Mouse (Mus musculus) embryonic fibroblast, embryonic 13.5 days (primary cell): ENCODE data around the gene Ankrd13a. TPM values are rescaled to one million over a fixed set of nuclear protein-coding genes. Genes with fewer than 3 reads are reported as not detected.
"Not testable (repeated sequence)": the region's sequence is repeated elsewhere in the genome, so short reads cannot be mapped to it uniquely, and the experiment has no call there.

ENCODE experiments used
- H3K27ac ChIP-seq: 2 replicates; pipeline ENCODE4 v1.5.1; 2012; ENCODE audit warnings: low read length, control low read depth, inconsistent platforms; ENCODE audit not compliant: insufficient read depth
- H3K4me1 ChIP-seq: 2 replicates; pipeline ENCODE4 v1.6.1; 2011; ENCODE audit warnings: low read length; ENCODE audit not compliant: control insufficient read depth, insufficient read depth
- H3K4me3 ChIP-seq: 2 replicates; pipeline ENCODE4 v1.5.1; 2011; ENCODE audit warnings: mild to moderate bottlenecking, control low read depth, low read length; ENCODE audit not compliant: insufficient read depth
- CTCF ChIP-seq: IDR thresholded peaks from 2 replicates; pipeline ENCODE4 v1.5.1; 2011; ENCODE audit warnings: mild to moderate bottlenecking, control low read depth, low read length, moderate library complexity, borderline replicate concordance; ENCODE audit not compliant: insufficient read depth
- POLR2A ChIP-seq: IDR thresholded peaks from 2 replicates; pipeline ENCODE4 v1.6.1; 2011; ENCODE audit warnings: low read depth, mild to moderate bottlenecking, control low read depth, low read length, moderate library complexity
- polyA plus RNA-seq: library from polyadenylated mRNA; stranded (reverse); fragments of >200 nt; gene quantifications from 2 replicates; pipeline ENCODE4 v1.2.4, GENCODE M21; 2011; ENCODE audit warnings: low read depth; ENCODE audit not compliant: missing spikeins, insufficient read length

The Ankrd13a gene
- polyA plus RNA-seq, 1 experiment = 85.8 TPM

- Histone ChIP-seq H3K27ac (no peak overlapping the region), H3K4me1 (no peaks in the 10 kb centered on the region), H3K4me3 (no peak overlapping the region)
- TF ChIP-seq POLR2A (no peak), CTCF (peak; percentile 62; the same call in 1 of the 2 replicates)
These were observed 49.7 kb downstream of the Ankrd13a start for GRCm38 (mm10) chr5:114824197-114824596.

GRCm38 (mm10) chr5:114825978-114826691 lies 51.7 kb downstream of the Ankrd13a start:
- TF ChIP-seq POLR2A (peak; percentile 50; the same call in 1 of the 2 replicates), CTCF (no peak)
- H3K4me1 ChIP-seq = no peaks in the 10 kb centered on the region
- H3K4me3 ChIP-seq = peak overlapping the region; percentile 17
- no peak overlapping the region for H3K27ac ChIP-seq

- TF ChIP-seq CTCF (no peak), POLR2A (no peak)
- Histone ChIP-seq H3K27ac (no peak overlapping the region), H3K4me1 (no peaks in the 10 kb centered on the region), H3K4me3 (no peak overlapping the region)
These were observed 53.0 kb downstream of the Ankrd13a start for GRCm38 (mm10) chr5:114827427-114827826.

GRCm38 (mm10) chr5:114829740-114830139 lies 55.3 kb downstream of the Ankrd13a start:
- Histone ChIP-seq H3K4me1 (no peaks in the 10 kb centered on the region), H3K4me3 (no peak overlapping the region), H3K27ac (no peak overlapping the region)
- TF ChIP-seq POLR2A (no peak), CTCF (no peak)

- H3K4me3 ChIP-seq = no peak overlapping the region
- no peaks in the 10 kb centered on the region for H3K4me1 ChIP-seq
- no peak overlapping the region for H3K27ac ChIP-seq
- no peak for TF ChIP-seq POLR2A
- TF ChIP-seq CTCF = no peak
These were observed 62.4 kb downstream of the Ankrd13a start for GRCm38 (mm10) chr5:114836886-114837285.

GRCm38 (mm10) chr5:114840481-114840880 lies 66.0 kb downstream of the Ankrd13a start:
- H3K4me3 ChIP-seq, H3K27ac ChIP-seq, H3K4me1 ChIP-seq: not testable (repeated sequence)

GRCm38 (mm10) chr5:114842155-114842554 lies 67.7 kb downstream of the Ankrd13a start:
- not testable (repeated sequence) for H3K4me3 ChIP-seq, H3K4me1 ChIP-seq, H3K27ac ChIP-seq

GRCm38 (mm10) chr5:114842674-114843073 lies 68.2 kb downstream of the Ankrd13a start:
- H3K4me1 ChIP-seq = no peaks in the 10 kb centered on the region
- TF ChIP-seq CTCF (no peak), POLR2A (no peak)
- no peak overlapping the region for H3K27ac ChIP-seq
- H3K4me3 ChIP-seq = no peak overlapping the region

DNA sequence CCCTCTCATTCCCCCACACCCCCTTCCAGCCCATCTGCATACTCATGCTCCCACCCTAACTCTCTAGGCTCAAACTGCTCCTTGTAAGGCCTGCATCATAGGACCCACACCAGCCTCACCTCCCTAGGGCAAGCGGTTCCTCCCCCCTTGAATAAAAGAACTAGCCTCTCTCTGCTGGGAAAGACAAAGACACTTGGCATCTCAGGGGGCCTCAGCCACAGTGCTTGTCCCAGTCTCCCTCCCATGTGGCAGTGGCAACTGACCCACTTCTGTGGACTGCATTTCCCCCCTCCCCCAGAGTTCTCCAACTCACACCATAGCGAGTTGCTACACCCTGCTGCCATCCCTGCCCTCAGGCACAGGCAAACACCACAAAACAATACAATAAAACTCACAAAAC lies 69.9 kb downstream of the Ankrd13a start:
- H3K27ac ChIP-seq, H3K4me1 ChIP-seq, H3K4me3 ChIP-seq: not testable (repeated sequence)

- no peaks in the 10 kb centered on the region for H3K4me1 ChIP-seq
- H3K27ac ChIP-seq = no peak overlapping the region
- TF ChIP-seq POLR2A (no peak), CTCF (no peak)
- no peak overlapping the region for H3K4me3 ChIP-seq
These were observed 77.2 kb downstream of the Ankrd13a start for GRCm38 (mm10) chr5:114851565-114852236.

- H3K4me3 ChIP-seq, H3K27ac ChIP-seq, H3K4me1 ChIP-seq: not testable (repeated sequence)
These were observed 78.9 kb downstream of the Ankrd13a start, which contains the start of gene 4930519G04Rik for GRCm38 (mm10) chr5:114853364-114853763. TSS of gene 4930519G04Rik (plus strand) at chr5:114853664.

Other genes with a start within 250 kb of the Ankrd13a start
- gene Fam222a, start 206.7 kb upstream of the Ankrd13a start, polyA plus RNA-seq = 0.18 TPM in 1 of 2 replicates, not detected in the other
- 1.1 and 2.0 TPM in 2 replicates for gene Trpv4, start 116.3 kb upstream of the Ankrd13a start, polyA plus RNA-seq
- 46.6 TPM in 2 replicates for gene Gltp, start 83.7 kb upstream of the Ankrd13a start, polyA plus RNA-seq
- 6.8 and 7.8 TPM in 2 replicates for gene Tchp, start 66.9 kb upstream of the Ankrd13a start, polyA plus RNA-seq
- 50.0 and 58.0 TPM in 2 replicates for gene Git2, start 840 bp downstream of the Ankrd13a start, polyA plus RNA-seq
- gene 1500011B03Rik, start 48.8 kb downstream of the Ankrd13a start, polyA plus RNA-seq = 24.2 and 31.2 TPM in 2 replicates
- gene 4930519G04Rik, start 79.0 kb downstream of the Ankrd13a start, polyA plus RNA-seq = not detected in 2 replicates
- gene Gm9936, start 84.0 kb downstream of the Ankrd13a start, polyA plus RNA-seq = 0.23 TPM in 1 of 2 replicates, not detected in the other
- 19.7 and 32.2 TPM in 2 replicates for gene Oasl2, start 122.3 kb downstream of the Ankrd13a start, polyA plus RNA-seq
- gene Oasl1, start 148.6 kb downstream of the Ankrd13a start, polyA plus RNA-seq = 0.47 and 0.75 TPM in 2 replicates
- gene 2210016L21Rik, start 167.5 kb downstream of the Ankrd13a start, polyA plus RNA-seq = 14.7 and 16.6 TPM in 2 replicates
- gene Hnf1a, start 196.4 kb downstream of the Ankrd13a start, polyA plus RNA-seq = not detected in 2 replicates
- gene Sppl3, start 236.5 kb downstream of the Ankrd13a start, polyA plus RNA-seq = 72.7 and 85.3 TPM in 2 replicates